In the genomic region with DNA sequence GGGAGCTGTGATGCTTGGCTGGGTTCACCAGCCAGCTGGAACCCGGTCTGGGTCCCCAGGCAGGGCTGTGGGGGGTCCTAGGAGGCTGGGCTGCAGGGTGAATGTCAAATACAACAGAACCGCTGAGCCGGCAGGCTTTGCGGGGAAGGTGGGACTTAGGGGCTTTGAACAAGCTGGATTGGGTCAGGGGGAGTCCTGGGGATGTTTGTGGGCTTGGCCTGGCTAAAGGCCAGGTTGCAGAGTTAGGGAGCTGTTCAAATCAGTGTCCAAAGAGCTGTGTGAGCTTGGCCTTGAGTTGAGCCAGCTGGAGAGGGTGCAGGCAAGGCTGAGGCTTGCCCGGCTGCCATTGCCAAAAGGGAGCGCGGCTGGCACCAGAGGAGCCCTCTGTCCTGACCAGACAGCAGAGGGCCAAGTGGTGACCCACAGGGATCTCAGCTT, we compare ENCODE assay signal across 9 mouse cellular contexts.
DNase-seq lines count a peak whose midpoint lies in the region; ATAC-seq and TF ChIP-seq lines count a peak whose summit lies in the region.
"Had no signal": no experiment of that assay in that cellular context is flagged by ENCODE, and none has a peak within 500 bp of the region (broad histone marks: within the 10 kb centered on the region; RNA-seq: fewer than 3 reads in every experiment).

No protein-coding gene starts in this region.

- H3K4me3 ChIP-seq in embryonic facial prominence, embryonic 13.5 days, result no peak overlapping the region
- H3K4me3 ChIP-seq in hindbrain, embryonic 13.5 days, result peak overlapping the region; percentile 13; the same call in 1 of the 2 replicates
- H3K4me3 ChIP-seq in thymus, adult 2 months (ENCODE audit: control insufficient read depth, insufficient read depth, low read length), result no peak overlapping the region

- H3K27ac ChIP-seq in embryonic facial prominence, embryonic 13.5 days, result no peak overlapping the region
- peak overlapping the region; percentile 84 for H3K27ac ChIP-seq in hindbrain, embryonic 13.5 days
- H3K27ac ChIP-seq in thymus, adult 2 months (ENCODE audit: control insufficient read depth, insufficient read depth, low read length), result no peak overlapping the region
- H3K27ac ChIP-seq: liver, embryonic 14.5 days had no signal

- no peaks in the 10 kb centered on the region for H3K36me3 ChIP-seq in embryonic facial prominence, embryonic 13.5 days
- no peaks in the 10 kb centered on the region for H3K36me3 ChIP-seq in hindbrain, embryonic 13.5 days
- H3K36me3 ChIP-seq in thymus, adult 2 months (ENCODE audit: control insufficient read depth, insufficient read depth, low read length), result no peaks in the 10 kb centered on the region

- no peaks in the 10 kb centered on the region for H3K9me3 ChIP-seq in embryonic facial prominence, embryonic 13.5 days
- 0 out of 2 replicates have a peak, but pooled peaks cover 5% of the 10 kb centered on the region for H3K9me3 ChIP-seq in hindbrain, embryonic 13.5 days

- 38% methylated on average over 7 of the region's 7 CpGs for WGBS in embryonic facial prominence, embryonic 13.5 days
- WGBS in hindbrain, embryonic 13.5 days, result 33% methylated on average over 7 of the region's 7 CpGs
- 91% methylated on average over 7 of the region's 7 CpGs for WGBS in thymus, adult 2 months

- H3K27me3 ChIP-seq in embryonic facial prominence, embryonic 13.5 days, result peaks cover 20% of the 10 kb centered on the region
- H3K27me3 ChIP-seq in hindbrain, embryonic 13.5 days, result 0 out of 2 replicates have a peak, but pooled peaks cover 8% of the 10 kb centered on the region
- no peaks in the 10 kb centered on the region for H3K27me3 ChIP-seq in thymus, adult 2 months (ENCODE audit: control insufficient read depth, insufficient read depth, low read length)

- TF ChIP-seq POLR2A in thymus, adult 2 months (IDR thresholded peaks at IDR 0.05; ENCODE audit: control insufficient read depth, extremely low read depth, insufficient read depth, low read length, poor library complexity), result no peak

- H3K9ac ChIP-seq in embryonic facial prominence, embryonic 13.5 days, result no peak overlapping the region
- H3K9ac ChIP-seq in hindbrain, embryonic 13.5 days, result peak overlapping the region; percentile 53; the same call in 1 of the 2 replicates
- H3K9ac ChIP-seq: liver, embryonic 14.5 days had no signal

- no peak for ATAC-seq in embryonic facial prominence, embryonic 13.5 days (ENCODE audit: insufficient number of reproducible peaks, insufficient read depth, low FRiP score, low TSS enrichment, low read depth)
- ATAC-seq in hindbrain, embryonic 13.5 days (ENCODE audit: low FRiP score), result peak; percentile 68

- TF ChIP-seq CTCF in thymus, adult 2 months (IDR thresholded peaks at IDR 0.05; ENCODE audit: borderline replicate concordance, control insufficient read depth, extremely low read depth, insufficient read depth, low read length, poor library complexity), result no peak

- H3K4me1 ChIP-seq in embryonic facial prominence, embryonic 13.5 days, result peaks cover 12% of the 10 kb centered on the region; the same call in 1 of the 2 replicates
- peaks cover 30% of the 10 kb centered on the region for H3K4me1 ChIP-seq in hindbrain, embryonic 13.5 days (replicated peaks)
- no peaks in the 10 kb centered on the region for H3K4me1 ChIP-seq in thymus, adult 2 months (replicated peaks; ENCODE audit: control insufficient read depth, insufficient read depth, low read length)

- DNase-seq in gastrocnemius, postnatal 14 days, result peak; percentile 57
- DNase-seq in gastrocnemius, adult 8-10 months (ENCODE audit: low spot score in 2 of 2), result no peak
- DNase-seq in adrenal gland, postnatal 10 days, result peak; percentile 69
- DNase-seq in lung, postnatal 10 days, result peak; percentile 79
- no peak for DNase-seq in urinary bladder, postnatal 14 days (ENCODE audit: low spot score)
- no peak for DNase-seq in thymus, adult 2 months

- intact Hi-C loops in gastrocnemius, postnatal 14 days (cut with DNase I; ENCODE audit: low total_unique reads), result no loop called here

- peak overlapping the region; percentile 25 for H3K4me2 ChIP-seq in embryonic facial prominence, embryonic 13.5 days
- H3K4me2 ChIP-seq in hindbrain, embryonic 13.5 days, result peak overlapping the region; percentile 44

Comparison
In these comparisons a context has a peak if more than half of its experiments do, and no peak if none do; other contexts are left out.
1. DNase-seq: peak in gastrocnemius, postnatal 14 days (single experiment), adrenal gland, postnatal 10 days (single experiment) and lung, postnatal 10 days (single experiment); none in gastrocnemius, adult 8-10 months (0 of 2), urinary bladder, postnatal 14 days (single experiment) and thymus, adult 2 months (single experiment).